Mouse (Mus musculus) liver, embryonic 14.5 days (tissue): ENCODE data around the gene Morf4l2.

ENCODE experiments used
- CTCF ChIP-seq: IDR thresholded peaks from 2 replicates; pipeline ENCODE4 v1.5.1; 2016; ENCODE audit warnings: antibody characterized with exemption, low read depth, control low read depth
- EP300 ChIP-seq: IDR thresholded peaks from 2 replicates; pipeline ENCODE4 v1.6.1; 2016; ENCODE audit warnings: antibody characterized with exemption, low read depth

DNA sequence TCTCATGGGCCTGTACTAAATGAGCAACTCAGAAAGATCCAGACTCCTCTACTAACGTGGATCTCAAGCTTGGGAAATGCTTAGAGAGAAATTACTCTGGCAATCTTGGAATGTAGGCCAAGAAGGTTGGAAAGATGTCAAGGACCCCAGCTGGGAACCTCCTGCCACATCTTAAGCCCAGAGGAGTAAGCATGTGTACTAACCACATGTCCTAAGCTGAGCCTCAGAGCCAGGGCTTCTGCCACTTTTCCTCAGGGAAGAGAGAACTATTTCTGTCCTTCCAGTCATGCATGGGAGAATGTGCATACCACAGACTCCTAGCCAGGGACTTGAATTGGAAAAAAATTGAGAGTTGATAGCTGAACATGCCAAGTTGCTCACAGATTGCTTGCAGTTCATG lies 29.5 kb upstream of the Morf4l2 start:
- TF ChIP-seq CTCF (no peak), EP300 (no peak)
